Mouse (Mus musculus): ENCODE measurements around the gene Hcfc1. TPM values are rescaled to one million over a fixed set of nuclear protein-coding genes. Genes with fewer than 3 reads are reported as not detected.

The Hcfc1 gene
- polyA plus RNA-seq, 1 experiment from 2014 or later, result 89.3 TPM

- Histone ChIP-seq H3K4me3 (ENCODE audit: low read depth, low read length) (no peak overlapping the region), H3K9me3 (ENCODE audit: control insufficient read depth, low read length) (no peaks in the 10 kb centered on the region), H3K27ac (ENCODE audit: low read depth, low read length) (no peak overlapping the region), H3K4me1 (ENCODE audit: control insufficient read depth, insufficient read depth, low read length) (no peaks in the 10 kb centered on the region), H3K9ac (ENCODE audit: low read length) (no peak overlapping the region), H3K27me3 (ENCODE audit: control insufficient read depth, insufficient read depth, low read length) (no peaks in the 10 kb centered on the region), H3K4me2 (ENCODE audit: low read depth) (no peak overlapping the region), H3K36me3 (ENCODE audit: control insufficient read depth, insufficient read depth, low read length) (peaks cover 20% of the 10 kb centered on the region)
- DNase-seq (ENCODE audit: low spot score) (no peak), ATAC-seq (ENCODE audit: insufficient read depth, low FRiP score, low TSS enrichment) (no peak)
- 92% methylated on average over 5 of the region's 5 CpGs for WGBS
These were observed 13.6 kb downstream of the Hcfc1 start for GRCm38 (mm10) chrX:73952603-73953002.

DNA sequence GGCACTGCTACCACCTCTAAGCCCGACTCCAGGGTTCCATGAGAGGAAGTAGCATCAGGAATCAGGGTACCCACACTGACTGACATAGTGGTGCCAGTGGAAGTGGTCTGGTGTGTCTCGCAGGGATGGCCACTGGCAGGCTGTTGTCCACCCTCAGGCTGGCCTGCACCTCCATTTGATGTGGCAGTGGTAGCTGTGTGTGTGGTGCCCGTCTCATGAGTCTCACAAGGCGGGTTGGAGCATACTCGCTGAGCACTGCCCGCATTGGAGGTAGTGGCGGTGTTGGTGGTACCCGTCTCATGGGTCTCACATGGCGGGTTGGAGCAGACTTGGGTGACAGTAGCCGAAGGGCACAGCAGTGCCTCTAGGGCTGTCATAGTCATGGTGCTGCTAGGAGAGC, 16.8 kb downstream of the Hcfc1 start:
- DNase-seq (ENCODE audit: low spot score), result no peak
- ATAC-seq (ENCODE audit: insufficient read depth, low FRiP score, low TSS enrichment), result no peak
- Histone ChIP-seq H3K27ac (ENCODE audit: low read depth, low read length) (no peak overlapping the region), H3K36me3 (ENCODE audit: control insufficient read depth, insufficient read depth, low read length) (peaks cover 25% of the 10 kb centered on the region), H3K4me3 (ENCODE audit: low read depth, low read length) (no peak overlapping the region), H3K9ac (ENCODE audit: low read length) (no peak overlapping the region), H3K27me3 (ENCODE audit: control insufficient read depth, insufficient read depth, low read length) (no peaks in the 10 kb centered on the region), H3K4me2 (ENCODE audit: low read depth) (no peak overlapping the region), H3K9me3 (ENCODE audit: control insufficient read depth, low read length) (no peaks in the 10 kb centered on the region), H3K4me1 (ENCODE audit: control insufficient read depth, insufficient read depth, low read length) (no peaks in the 10 kb centered on the region)
- WGBS, result 87% methylated on average over 10 of the region's 10 CpGs

DNA sequence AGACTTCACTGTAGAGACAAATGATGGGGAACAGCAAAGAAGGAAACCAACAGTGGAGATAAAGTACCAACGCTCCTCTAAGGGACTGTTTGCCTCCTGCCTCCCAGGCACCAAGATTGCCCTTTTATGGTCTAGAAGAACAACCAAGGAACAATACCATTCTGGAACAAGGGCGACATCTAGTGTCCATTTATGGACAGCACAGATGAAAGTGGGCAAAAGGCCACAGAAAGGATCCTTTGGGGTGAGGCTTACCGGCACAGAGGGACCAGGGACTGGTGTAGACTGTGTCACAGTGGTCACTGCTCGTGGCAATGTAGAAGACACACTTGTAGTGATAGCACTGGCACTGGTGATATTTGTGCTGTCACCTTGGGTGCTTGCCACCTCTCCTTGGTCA, 17.5 kb downstream of the Hcfc1 start:
- 20% methylated on average over 4 of the region's 4 CpGs for WGBS
- Histone ChIP-seq H3K36me3 (ENCODE audit: control insufficient read depth, insufficient read depth, low read length) (peaks cover 25% of the 10 kb centered on the region), H3K27ac (ENCODE audit: low read depth, low read length) (no peak overlapping the region), H3K4me3 (ENCODE audit: low read depth, low read length) (no peak overlapping the region), H3K9me3 (ENCODE audit: control insufficient read depth, low read length) (no peaks in the 10 kb centered on the region), H3K4me1 (ENCODE audit: control insufficient read depth, insufficient read depth, low read length) (no peaks in the 10 kb centered on the region), H3K4me2 (ENCODE audit: low read depth) (no peak overlapping the region), H3K27me3 (ENCODE audit: control insufficient read depth, insufficient read depth, low read length) (no peaks in the 10 kb centered on the region), H3K9ac (ENCODE audit: low read length) (no peak overlapping the region)
- DNase-seq (ENCODE audit: low spot score) (peak; percentile 47), ATAC-seq (ENCODE audit: insufficient read depth, low FRiP score, low TSS enrichment) (0 out of 2 replicates have a peak, but pooled peaks have one; percentile 31)

- Histone ChIP-seq H3K27ac (ENCODE audit: low read depth, low read length) (no peak overlapping the region), H3K4me1 (ENCODE audit: control insufficient read depth, insufficient read depth, low read length) (no peaks in the 10 kb centered on the region), H3K9me3 (ENCODE audit: control insufficient read depth, low read length) (no peaks in the 10 kb centered on the region), H3K4me3 (ENCODE audit: low read depth, low read length) (no peak overlapping the region), H3K9ac (ENCODE audit: low read length) (no peak overlapping the region), H3K27me3 (ENCODE audit: control insufficient read depth, insufficient read depth, low read length) (no peaks in the 10 kb centered on the region), H3K4me2 (ENCODE audit: low read depth) (no peak overlapping the region), H3K36me3 (ENCODE audit: control insufficient read depth, insufficient read depth, low read length) (peaks cover 25% of the 10 kb centered on the region)
- DNase-seq (ENCODE audit: low spot score) (no peak), ATAC-seq (ENCODE audit: insufficient read depth, low FRiP score, low TSS enrichment) (no peak)
- WGBS, result 83% methylated on average over 6 of the region's 6 CpGs
These were observed 19.3 kb downstream of the Hcfc1 start for GRCm38 (mm10) chrX:73946896-73947295.

- no peak for ATAC-seq (ENCODE audit: insufficient read depth, low FRiP score, low TSS enrichment)
- no peak for DNase-seq (ENCODE audit: low spot score)
- Histone ChIP-seq H3K9me3 (ENCODE audit: control insufficient read depth, low read length) (no peaks in the 10 kb centered on the region), H3K4me1 (ENCODE audit: control insufficient read depth, insufficient read depth, low read length) (no peaks in the 10 kb centered on the region), H3K36me3 (ENCODE audit: control insufficient read depth, insufficient read depth, low read length) (peaks cover 8% of the 10 kb centered on the region), H3K4me2 (ENCODE audit: low read depth) (no peak overlapping the region), H3K27ac (ENCODE audit: low read depth, low read length) (no peak overlapping the region), H3K9ac (ENCODE audit: low read length) (no peak overlapping the region), H3K4me3 (ENCODE audit: low read depth, low read length) (no peak overlapping the region), H3K27me3 (ENCODE audit: control insufficient read depth, insufficient read depth, low read length) (no peaks in the 10 kb centered on the region)
- WGBS, result 88% methylated on average over 2 of the region's 2 CpGs
These were observed 23.9 kb downstream of the Hcfc1 start for GRCm38 (mm10) chrX:73942294-73942693.

- WGBS, result 84% methylated on average over 2 of the region's 2 CpGs
- Histone ChIP-seq H3K36me3 (ENCODE audit: control insufficient read depth, insufficient read depth, low read length) (peaks cover 8% of the 10 kb centered on the region), H3K4me2 (ENCODE audit: low read depth) (no peak overlapping the region), H3K27me3 (ENCODE audit: control insufficient read depth, insufficient read depth, low read length) (no peaks in the 10 kb centered on the region), H3K4me3 (ENCODE audit: low read depth, low read length) (no peak overlapping the region), H3K27ac (ENCODE audit: low read depth, low read length) (no peak overlapping the region), H3K9ac (ENCODE audit: low read length) (no peak overlapping the region), H3K4me1 (ENCODE audit: control insufficient read depth, insufficient read depth, low read length) (no peaks in the 10 kb centered on the region), H3K9me3 (ENCODE audit: control insufficient read depth, low read length) (no peaks in the 10 kb centered on the region)
- DNase-seq (ENCODE audit: low spot score) (no peak), ATAC-seq (ENCODE audit: insufficient read depth, low FRiP score, low TSS enrichment) (no peak)
These were observed 24.3 kb downstream of the Hcfc1 start for GRCm38 (mm10) chrX:73941860-73942259.

DNA sequence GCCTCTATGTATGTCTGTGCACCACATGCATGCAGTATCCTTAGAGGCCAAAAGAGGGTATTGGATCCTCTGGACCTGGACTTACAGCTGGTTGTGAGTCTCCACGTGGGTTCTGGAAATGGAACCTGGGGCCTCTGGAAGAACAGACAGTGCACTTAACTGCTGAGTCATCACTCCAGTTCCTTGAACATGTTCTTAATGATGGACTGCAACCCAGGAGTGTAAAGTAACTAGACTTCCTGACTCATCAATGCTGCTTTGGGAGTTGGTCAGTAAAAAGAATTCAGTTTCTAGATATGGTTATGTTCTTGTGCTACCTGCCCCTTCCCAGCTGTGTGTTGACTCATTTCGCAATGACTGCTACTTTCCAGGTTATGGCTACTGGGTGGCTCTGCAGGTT, 34.3 kb downstream of the Hcfc1 start:
- H3K4me2 ChIP-seq (ENCODE audit: low read depth), result no peak overlapping the region

GRCm38 (mm10) chrX:73930402-73931062, 35.6 kb downstream of the Hcfc1 start, which contains the start of gene Renbp:
TSS of gene Renbp (minus strand) at chrX:73930850.
- H3K4me2 ChIP-seq (ENCODE audit: low read depth), result peak within 1 kb of the TSS; percentile 16; the same call in 1 of the 2 replicates

More for the DNA sequence above, 34.3 kb downstream of the Hcfc1 start:
- 78% methylated on average over 2 of the region's 2 CpGs for WGBS
- no peaks in the 10 kb centered on the region for H3K27me3 ChIP-seq (ENCODE audit: control insufficient read depth, insufficient read depth, low read length)
- no peaks in the 10 kb centered on the region for H3K36me3 ChIP-seq (ENCODE audit: control insufficient read depth, insufficient read depth, low read length)
- H3K27ac ChIP-seq (ENCODE audit: low read depth, low read length), result no peak overlapping the region
- DNase-seq (ENCODE audit: low spot score) (no peak), ATAC-seq (ENCODE audit: insufficient read depth, low FRiP score, low TSS enrichment) (no peak)
- no peak overlapping the region for H3K4me3 ChIP-seq (ENCODE audit: low read depth, low read length)
- H3K4me1 ChIP-seq (ENCODE audit: control insufficient read depth, insufficient read depth, low read length), result no peaks in the 10 kb centered on the region
- H3K9ac ChIP-seq (ENCODE audit: low read length), result no peak overlapping the region
- no peaks in the 10 kb centered on the region for H3K9me3 ChIP-seq (ENCODE audit: control insufficient read depth, low read length)

DNA sequence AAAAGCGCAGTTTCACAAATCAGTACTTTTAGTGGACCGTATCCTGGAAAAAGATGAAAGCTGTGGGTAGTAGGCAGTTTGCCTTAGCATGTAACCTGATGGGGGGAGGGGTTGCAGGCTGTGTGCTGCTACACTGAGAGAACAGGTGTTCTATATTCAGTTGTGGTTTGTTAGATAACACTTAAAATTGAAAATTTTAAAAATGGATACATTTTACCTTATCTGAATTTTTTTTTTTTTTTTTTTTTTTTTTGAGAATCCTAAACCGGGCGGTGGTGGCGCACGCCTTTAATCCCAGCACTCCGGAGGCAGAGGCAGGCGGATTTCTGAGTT, 43.6 kb downstream of the Hcfc1 start:
- no peaks in the 10 kb centered on the region for H3K36me3 ChIP-seq (ENCODE audit: control insufficient read depth, insufficient read depth, low read length)
- peak overlapping the region; percentile 53 for H3K4me2 ChIP-seq (ENCODE audit: low read depth)
- H3K27ac ChIP-seq (ENCODE audit: low read depth, low read length), result no peak overlapping the region; the same call in 1 of the 2 replicates
- peak overlapping the region; percentile 52 for H3K9ac ChIP-seq (ENCODE audit: low read length)
- H3K4me1 ChIP-seq (ENCODE audit: control insufficient read depth, insufficient read depth, low read length), result no peaks in the 10 kb centered on the region
- H3K9me3 ChIP-seq (ENCODE audit: control insufficient read depth, low read length), result no peaks in the 10 kb centered on the region
- no peaks in the 10 kb centered on the region for H3K27me3 ChIP-seq (ENCODE audit: control insufficient read depth, insufficient read depth, low read length)
- DNase-seq (ENCODE audit: low spot score) (no peak), ATAC-seq (ENCODE audit: insufficient read depth, low FRiP score, low TSS enrichment) (no peak)
- H3K4me3 ChIP-seq (ENCODE audit: low read depth, low read length), result peak overlapping the region; percentile 53
- WGBS, result 76% methylated on average over 8 of the region's 8 CpGs

More at GRCm38 (mm10) chrX:73930402-73931062, 35.6 kb downstream of the Hcfc1 start, which contains the start of gene Renbp:
- 41% methylated on average over 17 of the region's 17 CpGs for WGBS
- Histone ChIP-seq H3K4me1 (ENCODE audit: control insufficient read depth, insufficient read depth, low read length) (no peaks in the 10 kb centered on the region), H3K27ac (ENCODE audit: low read depth, low read length) (no peak within 1 kb of the TSS), H3K9ac (ENCODE audit: low read length) (no peak within 1 kb of the TSS), H3K36me3 (ENCODE audit: control insufficient read depth, insufficient read depth, low read length) (no peaks in the 10 kb centered on the region), H3K4me3 (ENCODE audit: low read depth, low read length) (0 out of 2 replicates have a peak within 1 kb of the TSS, but pooled peaks have one; percentile 6), H3K27me3 (ENCODE audit: control insufficient read depth, insufficient read depth, low read length) (no peaks in the 10 kb centered on the region), H3K9me3 (ENCODE audit: control insufficient read depth, low read length) (no peaks in the 10 kb centered on the region)
- 0 out of 2 replicates have a peak, but pooled peaks have one; percentile 9 for ATAC-seq (ENCODE audit: insufficient read depth, low FRiP score, low TSS enrichment)
- DNase-seq (ENCODE audit: low spot score), result peak; percentile 67

All from neural tube, embryonic 11.5 days (tissue).